Mouse (Mus musculus) forebrain, embryonic 12.5 days (tissue): Measurements from ENCODE around the gene Baz2b. TPM values are rescaled to one million over a fixed set of nuclear protein-coding genes. Genes with fewer than 3 reads are reported as not detected.
"Not testable (repeated sequence)": the region's sequence is repeated elsewhere in the genome, so short reads cannot be mapped to it uniquely, and the experiment has no call there.

Experiments used
- ATAC-seq: fragments of 200-750 bp; cut with Nextera tagmentation; 2 replicates; pipeline ENCODE4 v1.8.0; 2017; ENCODE audit warnings: moderate TSS enrichment; ENCODE audit not compliant: low FRiP score
- H3K27ac ChIP-seq: fragments of 300-500 bp; sonication (generic); 2 replicates; pipeline ENCODE4 v1.5.1; 2016; ENCODE audit warnings: mild to moderate bottlenecking
- H3K27me3 ChIP-seq: fragments of 300-500 bp; sonication (generic); 2 replicates; pipeline ENCODE4 v1.6.1; 2016; ENCODE audit warnings: mild to moderate bottlenecking
- H3K36me3 ChIP-seq: fragments of 300-500 bp; sonication (generic); replicated peaks from 2 replicates; pipeline ENCODE4 v1.6.1; 2016; ENCODE audit warnings: mild to moderate bottlenecking
- H3K4me1 ChIP-seq: fragments of 300-500 bp; sonication (generic); 2 replicates; pipeline ENCODE4 v1.6.1; 2016
- H3K4me2 ChIP-seq: fragments of 300-500 bp; sonication (generic); 2 replicates; pipeline ENCODE4 v1.6.1; 2016; ENCODE audit warnings: mild to moderate bottlenecking, moderate library complexity
- H3K4me3 ChIP-seq: fragments of 300-500 bp; sonication (generic); replicated peaks from 2 replicates; pipeline ENCODE4 v1.5.1; 2016; ENCODE audit warnings: mild to moderate bottlenecking
- H3K9ac ChIP-seq: fragments of 300-500 bp; sonication (generic); 2 replicates; pipeline ENCODE4 v1.6.1; 2016; ENCODE audit warnings: mild to moderate bottlenecking
- H3K9me3 ChIP-seq: fragments of 300-500 bp; sonication (generic); 2 replicates; pipeline ENCODE4 v1.6.1; 2016
- WGBS: fragments of 180-500 bp; shearing (Covaris S2); methylation state at CpG from one replicate; pipeline ENCODE4 v1.1.7; 2016; 5-methylcytosine and 5-hydroxymethylcytosine counted together
- polyA plus RNA-seq: library from polyadenylated mRNA; unstranded; fragments of >200 nt; fragmentation: Nextera tagmentation; extraction: Ambion mirVana; gene quantifications from 2 replicates; pipeline ENCODE4 v1.2.1, GENCODE M21; 2016

Baz2b gene
- polyA plus RNA-seq, 1 experiment from 2014 or later: 85.6 TPM

- Histone ChIP-seq H3K9me3 (no peaks in the 10 kb centered on the region), H3K4me2 (no peak overlapping the region), H3K36me3 (no peaks in the 10 kb centered on the region), H3K4me3 (no peak overlapping the region), H3K27ac (no peak overlapping the region), H3K27me3 (no peaks in the 10 kb centered on the region), H3K4me1 (peaks cover 34% of the 10 kb centered on the region), H3K9ac (no peak overlapping the region)
- WGBS: 71% methylated on average over 4 of the region's 4 CpGs
- no peak for ATAC-seq
These were observed 128.8 kb downstream of the Baz2b start for GRCm38 (mm10) chr2:60080831-60081230.

- Histone ChIP-seq H3K27ac (no peak overlapping the region), H3K4me1 (peaks cover 19% of the 10 kb centered on the region), H3K9ac (no peak overlapping the region), H3K9me3 (no peaks in the 10 kb centered on the region), H3K4me2 (no peak overlapping the region), H3K36me3 (0 out of 2 replicates have a peak, but pooled peaks cover 6% of the 10 kb centered on the region), H3K27me3 (no peaks in the 10 kb centered on the region), H3K4me3 (no peak overlapping the region)
- WGBS: 70% methylated on average over 9 of the region's 9 CpGs
- no peak for ATAC-seq
These were observed 132.0 kb downstream of the Baz2b start for GRCm38 (mm10) chr2:60077631-60078030.

GRCm38 (mm10) chr2:60076800-60077199 is 132.8 kb downstream of the Baz2b start:
- H3K4me1 ChIP-seq: peaks cover 19% of the 10 kb centered on the region
- 0 out of 2 replicates have a peak, but pooled peaks cover 6% of the 10 kb centered on the region for H3K36me3 ChIP-seq
- H3K27me3 ChIP-seq: no peaks in the 10 kb centered on the region
- no peaks in the 10 kb centered on the region for H3K9me3 ChIP-seq
- no peak for ATAC-seq
- 45% methylated on average over 7 of the region's 7 CpGs for WGBS
- H3K9ac ChIP-seq: no peak overlapping the region
- no peak overlapping the region for H3K4me3 ChIP-seq
- no peak overlapping the region for H3K4me2 ChIP-seq
- no peak overlapping the region for H3K27ac ChIP-seq

- Histone ChIP-seq H3K27me3 (no peaks in the 10 kb centered on the region), H3K4me2 (no peak overlapping the region), H3K4me1 (peaks cover 19% of the 10 kb centered on the region), H3K27ac (no peak overlapping the region), H3K4me3 (no peak overlapping the region), H3K9ac (no peak overlapping the region), H3K9me3 (no peaks in the 10 kb centered on the region), H3K36me3 (0 out of 2 replicates have a peak, but pooled peaks cover 6% of the 10 kb centered on the region)
- 5% methylated on average over 1 of the region's 1 CpGs for WGBS
- ATAC-seq: no peak
These were observed 133.6 kb downstream of the Baz2b start for GRCm38 (mm10) chr2:60076025-60076424.

- not testable (repeated sequence) for ATAC-seq, H3K27me3 ChIP-seq, H3K4me3 ChIP-seq, H3K9me3 ChIP-seq, H3K27ac ChIP-seq, H3K36me3 ChIP-seq, H3K9ac ChIP-seq, H3K4me2 ChIP-seq
- peaks cover 20% of the 10 kb centered on the region for H3K4me1 ChIP-seq
- WGBS: 90% methylated on average over 1 of the region's 1 CpGs
These were observed 135.8 kb downstream of the Baz2b start for GRCm38 (mm10) chr2:60073798-60074197.

GRCm38 (mm10) chr2:60071813-60072212 is 137.8 kb downstream of the Baz2b start:
- H3K27ac ChIP-seq: no peak overlapping the region
- no peak overlapping the region for H3K9ac ChIP-seq
- H3K4me2 ChIP-seq: no peak overlapping the region
- WGBS: 77% methylated on average over 8 of the region's 8 CpGs
- ATAC-seq: no peak
- H3K9me3 ChIP-seq: no peaks in the 10 kb centered on the region
- H3K4me3 ChIP-seq: no peak overlapping the region
- H3K36me3 ChIP-seq: 0 out of 2 replicates have a peak, but pooled peaks cover 6% of the 10 kb centered on the region
- H3K4me1 ChIP-seq: peaks cover 18% of the 10 kb centered on the region
- H3K27me3 ChIP-seq: no peaks in the 10 kb centered on the region

- H3K36me3 ChIP-seq: 0 out of 2 replicates have a peak, but pooled peaks cover 6% of the 10 kb centered on the region
- H3K4me1 ChIP-seq: peaks cover 12% of the 10 kb centered on the region
- H3K27ac ChIP-seq: no peak overlapping the region
- no peak for ATAC-seq
- H3K4me3 ChIP-seq: no peak overlapping the region
- H3K4me2 ChIP-seq: no peak overlapping the region
- WGBS: 91% methylated on average over 5 of the region's 5 CpGs
- no peaks in the 10 kb centered on the region for H3K9me3 ChIP-seq
- no peaks in the 10 kb centered on the region for H3K27me3 ChIP-seq
- no peak overlapping the region for H3K9ac ChIP-seq
These were observed 138.7 kb downstream of the Baz2b start for GRCm38 (mm10) chr2:60070938-60071337.

GRCm38 (mm10) chr2:60068468-60068867 is 141.2 kb downstream of the Baz2b start:
- Histone ChIP-seq H3K27me3 (no peaks in the 10 kb centered on the region), H3K4me1 (peaks cover 9% of the 10 kb centered on the region; the same call in 1 of the 2 replicates), H3K27ac (no peak overlapping the region), H3K36me3 (peaks cover 20% of the 10 kb centered on the region), H3K9ac (no peak overlapping the region), H3K9me3 (0 out of 2 replicates have a peak, but pooled peaks cover 4% of the 10 kb centered on the region), H3K4me3 (no peak overlapping the region), H3K4me2 (no peak overlapping the region)
- ATAC-seq: no peak
- 23% methylated on average over 3 of the region's 3 CpGs for WGBS

- Histone ChIP-seq H3K27me3 (no peaks in the 10 kb centered on the region), H3K4me3 (no peak overlapping the region), H3K9me3 (0 out of 2 replicates have a peak, but pooled peaks cover 4% of the 10 kb centered on the region), H3K4me1 (peaks cover 9% of the 10 kb centered on the region; the same call in 1 of the 2 replicates), H3K4me2 (no peak overlapping the region), H3K27ac (no peak overlapping the region), H3K9ac (no peak overlapping the region), H3K36me3 (peaks cover 24% of the 10 kb centered on the region)
- WGBS: 91% methylated on average over 5 of the region's 5 CpGs
- no peak for ATAC-seq
These were observed 144.2 kb downstream of the Baz2b start for GRCm38 (mm10) chr2:60065415-60065814.

- no peak overlapping the region for H3K4me3 ChIP-seq
- H3K27ac ChIP-seq: no peak overlapping the region
- 0 out of 2 replicates have a peak, but pooled peaks have one; percentile 6 for ATAC-seq
- H3K4me2 ChIP-seq: no peak overlapping the region
- H3K36me3 ChIP-seq: peaks cover 21% of the 10 kb centered on the region
- H3K4me1 ChIP-seq: peaks cover 11% of the 10 kb centered on the region
- 0 out of 2 replicates have a peak, but pooled peaks cover 4% of the 10 kb centered on the region for H3K9me3 ChIP-seq
- H3K27me3 ChIP-seq: no peaks in the 10 kb centered on the region
- no peak overlapping the region for H3K9ac ChIP-seq
- 96% methylated on average over 1 of the region's 1 CpGs for WGBS
These were observed 149.4 kb downstream of the Baz2b start for GRCm38 (mm10) chr2:60060185-60060775.

GRCm38 (mm10) chr2:60059300-60059699 is 150.3 kb downstream of the Baz2b start:
- H3K4me3 ChIP-seq: no peak overlapping the region
- H3K9me3 ChIP-seq: no peaks in the 10 kb centered on the region
- no peak overlapping the region for H3K9ac ChIP-seq
- H3K36me3 ChIP-seq: peaks cover 12% of the 10 kb centered on the region
- 93% methylated on average over 5 of the region's 5 CpGs for WGBS
- no peak overlapping the region for H3K4me2 ChIP-seq
- H3K4me1 ChIP-seq: peaks cover 18% of the 10 kb centered on the region
- H3K27ac ChIP-seq: no peak overlapping the region
- no peaks in the 10 kb centered on the region for H3K27me3 ChIP-seq
- no peak for ATAC-seq

GRCm38 (mm10) chr2:60056043-60056442 is 153.6 kb downstream of the Baz2b start:
- no peaks in the 10 kb centered on the region for H3K27me3 ChIP-seq
- H3K4me2 ChIP-seq: no peak overlapping the region
- H3K4me1 ChIP-seq: peaks cover 29% of the 10 kb centered on the region
- no peaks in the 10 kb centered on the region for H3K9me3 ChIP-seq
- WGBS: 15% methylated on average over 4 of the region's 4 CpGs
- 0 out of 2 replicates have a peak overlapping the region, but pooled peaks have one; percentile 50 for H3K27ac ChIP-seq
- H3K36me3 ChIP-seq: no peaks in the 10 kb centered on the region
- no peak overlapping the region for H3K4me3 ChIP-seq
- no peak overlapping the region for H3K9ac ChIP-seq
- no peak for ATAC-seq
